Mouse (Mus musculus) liver, adult 2 months (tissue): ENCODE results near the gene Palmd. TPM values are rescaled to one million over a fixed set of nuclear protein-coding genes. Genes with fewer than 3 reads are reported as not detected.

Source experiments
- DNase-seq: peaks from one replicate; pipeline ENCODE4 v3.0.0-alpha.2; 2011; ENCODE audit warnings: low read depth, low spot score; ENCODE audit errors: extremely low read depth
- H3K27ac ChIP-seq: fragments of 200-500 bp; replicated peaks from 2 replicates; pipeline ENCODE4 v1.5.1; 2012; ENCODE audit warnings: low read depth, mild to moderate bottlenecking, control low read depth, inconsistent platforms, low read length; ENCODE audit not compliant: insufficient read depth
- H3K27me3 ChIP-seq: fragments of 200-500 bp; 2 replicates; pipeline ENCODE4 v1.6.1; 2012; ENCODE audit warnings: mild to moderate bottlenecking, moderate library complexity, low read length, inconsistent platforms; ENCODE audit not compliant: control insufficient read depth, insufficient read depth
- H3K36me3 ChIP-seq: fragments of 200-500 bp; 2 replicates; pipeline ENCODE4 v1.6.1; 2012; ENCODE audit warnings: low read length, inconsistent platforms; ENCODE audit not compliant: control insufficient read depth, insufficient read depth
- H3K4me1 ChIP-seq: fragments of 200-500 bp; 2 replicates; pipeline ENCODE4 v1.6.1; 2011; ENCODE audit warnings: low read length; ENCODE audit not compliant: control insufficient read depth, insufficient read depth
- H3K4me3 ChIP-seq: fragments of 200-500 bp; 2 replicates; pipeline ENCODE4 v1.5.1; 2011; ENCODE audit warnings: low read depth, mild to moderate bottlenecking, control low read depth, low read length, moderate library complexity; ENCODE audit not compliant: insufficient read depth
- H3K79me2 ChIP-seq: fragments of 200-500 bp; 2 replicates; pipeline ENCODE4 v1.6.1; 2012; ENCODE audit warnings: inconsistent platforms, mild to moderate bottlenecking, low read length, moderate library complexity; ENCODE audit not compliant: control insufficient read depth, insufficient read depth
- H3K9ac ChIP-seq: fragments of 200-500 bp; 2 replicates; pipeline ENCODE4 v1.6.1; 2012; ENCODE audit warnings: low read depth, mild to moderate bottlenecking, control low read depth, inconsistent platforms, low read length
- CTCF ChIP-seq: fragments of 200-500 bp; IDR thresholded peaks from 2 replicates; pipeline ENCODE4 v1.5.1; 2011; ENCODE audit warnings: low read depth, low read length, control low read depth
- POLR2A ChIP-seq: fragments of 200-500 bp; IDR thresholded peaks from 2 replicates; pipeline ENCODE4 v1.6.1; 2011; ENCODE audit warnings: low read length, control low read depth; ENCODE audit not compliant: insufficient read depth; ENCODE audit errors: extremely low read depth
- WGBS: fragments of 180-500 bp; shearing (Covaris S2); methylation state at CpG from one replicate; pipeline ENCODE4 v1.1.7; 2018; 5-methylcytosine and 5-hydroxymethylcytosine counted together
- polyA plus RNA-seq: library from polyadenylated mRNA; depleted of rRNA; stranded (reverse); fragments of >200 nt; gene quantifications from 2 replicates; pipeline ENCODE4 v1.2.3, GENCODE M21; 2012
- total RNA-seq: library from RNA; depleted of rRNA; stranded (reverse); fragments of >200 nt; gene quantifications from 2 replicates; pipeline ENCODE4 v1.2.3, GENCODE M21; 2014

Gene Palmd
- total and polyA plus RNA-seq, 2 experiments, result 6.9 to 16.5 TPM

DNA sequence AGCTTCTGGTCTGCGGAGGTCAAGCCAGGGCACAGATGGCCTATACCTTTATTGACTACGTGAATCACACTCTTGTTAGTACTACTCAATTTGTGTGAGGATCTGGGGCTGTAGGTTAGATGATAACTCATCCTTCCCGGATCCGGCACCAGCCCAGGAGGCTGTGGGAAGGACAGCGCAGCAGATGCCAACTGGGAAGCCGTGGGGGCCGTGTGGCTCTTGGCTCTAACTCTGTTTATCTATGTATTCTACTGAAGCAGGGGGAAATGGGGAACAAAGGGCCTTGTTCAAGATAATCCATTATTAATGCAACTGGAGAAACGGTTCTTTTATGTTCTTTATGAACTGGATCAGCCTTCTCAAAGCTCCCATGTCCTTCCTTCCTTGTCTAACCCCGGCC is 62.2 kb downstream of the Palmd start:
- DNase-seq, result no peak
- H3K36me3 ChIP-seq, result peaks cover 11% of the 10 kb centered on the region; the same call in 1 of the 2 replicates
- no peaks in the 10 kb centered on the region for H3K27me3 ChIP-seq
- H3K9ac ChIP-seq, result no peak overlapping the region
- no peak overlapping the region for H3K4me3 ChIP-seq
- H3K4me1 ChIP-seq, result peaks cover 11% of the 10 kb centered on the region
- TF ChIP-seq CTCF (no peak), POLR2A (no peak)
- H3K79me2 ChIP-seq, result no peaks in the 10 kb centered on the region
- H3K27ac ChIP-seq, result no peak overlapping the region
- 85% methylated on average over 9 of the region's 9 CpGs for WGBS

- no peaks in the 10 kb centered on the region for H3K79me2 ChIP-seq
- no peak overlapping the region for H3K9ac ChIP-seq
- H3K36me3 ChIP-seq, result peaks cover 14% of the 10 kb centered on the region; the same call in 1 of the 2 replicates
- H3K4me3 ChIP-seq, result no peak overlapping the region
- no peaks in the 10 kb centered on the region for H3K27me3 ChIP-seq
- WGBS, result 94% methylated on average over 16 of the region's 16 CpGs
- H3K27ac ChIP-seq, result no peak overlapping the region
- no peak for TF ChIP-seq CTCF
- TF ChIP-seq POLR2A, result no peak
- H3K4me1 ChIP-seq, result peaks cover 7% of the 10 kb centered on the region; the same call in 1 of the 2 replicates
- no peak for DNase-seq
Measured at GRCm38 (mm10) chr3:116905898-116906297, 62.9 kb downstream of the Palmd start.

- DNase-seq, result peak; percentile 55
- Histone ChIP-seq H3K36me3 (peaks cover 16% of the 10 kb centered on the region; the same call in 1 of the 2 replicates), H3K27me3 (no peaks in the 10 kb centered on the region), H3K9ac (no peak overlapping the region), H3K4me1 (no peaks in the 10 kb centered on the region), H3K79me2 (no peaks in the 10 kb centered on the region), H3K4me3 (no peak overlapping the region), H3K27ac (no peak overlapping the region)
- WGBS, result 29% methylated on average over 6 of the region's 6 CpGs
- TF ChIP-seq CTCF (peak; percentile 55; the same call in 1 of the 2 replicates), POLR2A (no peak)
Measured at GRCm38 (mm10) chr3:116904158-116904557, 64.6 kb downstream of the Palmd start.

GRCm38 (mm10) chr3:116892872-116893271 is 75.9 kb downstream of the Palmd start:
- H3K36me3 ChIP-seq, result peaks cover 8% of the 10 kb centered on the region; the same call in 1 of the 2 replicates
- no peaks in the 10 kb centered on the region; the same call in 1 of the 2 replicates for H3K4me1 ChIP-seq
- no peak overlapping the region for H3K9ac ChIP-seq
- TF ChIP-seq CTCF (no peak), POLR2A (no peak)
- peak overlapping the region; percentile 31; the same call in 1 of the 2 replicates for H3K4me3 ChIP-seq
- 22% methylated on average over 9 of the region's 9 CpGs for WGBS
- no peaks in the 10 kb centered on the region for H3K27me3 ChIP-seq
- peak; percentile 91 for DNase-seq
- no peaks in the 10 kb centered on the region for H3K79me2 ChIP-seq
- no peak overlapping the region for H3K27ac ChIP-seq

GRCm38 (mm10) chr3:116892206-116892563 is 76.6 kb downstream of the Palmd start:
- no peak for TF ChIP-seq POLR2A
- no peak for TF ChIP-seq CTCF
- H3K9ac ChIP-seq, result no peak overlapping the region
- DNase-seq, result no peak
- no peaks in the 10 kb centered on the region for H3K79me2 ChIP-seq
- H3K4me3 ChIP-seq, result no peak overlapping the region
- H3K27ac ChIP-seq, result no peak overlapping the region
- H3K27me3 ChIP-seq, result no peaks in the 10 kb centered on the region
- H3K4me1 ChIP-seq, result no peaks in the 10 kb centered on the region; the same call in 1 of the 2 replicates
- H3K36me3 ChIP-seq, result peaks cover 9% of the 10 kb centered on the region
- WGBS, result 95% methylated on average over 6 of the region's 6 CpGs

DNA sequence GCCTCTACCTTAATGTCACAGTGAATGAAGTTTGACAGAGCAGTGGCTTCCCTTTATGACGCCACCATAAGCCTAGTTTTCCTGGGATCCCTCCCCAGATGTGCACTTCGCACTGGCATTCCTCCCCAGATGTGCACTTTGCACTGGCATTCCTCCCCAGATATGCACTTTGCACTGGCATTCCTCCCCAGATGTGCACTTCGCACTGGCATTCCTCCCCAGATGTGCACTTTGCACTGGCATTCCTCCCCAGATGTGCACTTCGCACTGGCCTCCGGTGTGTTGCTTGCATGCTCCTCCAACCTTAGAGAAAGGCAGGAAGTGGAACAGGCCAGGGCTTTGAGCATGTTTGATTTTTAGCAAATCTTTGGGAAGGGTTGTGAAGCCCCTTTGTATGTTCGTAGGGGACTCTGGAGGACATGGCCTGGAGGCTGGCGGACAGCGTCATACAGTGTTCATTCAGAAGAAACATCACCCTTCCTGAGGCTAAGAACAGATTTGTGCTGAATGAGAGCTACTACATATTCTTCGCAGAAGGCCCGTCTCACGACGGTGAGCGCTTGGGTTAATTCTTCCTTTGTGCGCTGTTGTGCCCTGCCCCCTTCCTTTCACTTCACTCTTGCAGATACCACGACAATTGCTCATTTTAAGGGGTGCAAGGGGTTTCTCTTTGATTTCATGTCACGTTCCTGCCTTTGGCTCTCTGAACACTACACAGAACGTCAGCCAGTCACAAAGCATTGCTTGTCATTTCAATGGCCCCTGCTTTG is 77.2 kb downstream of the Palmd start:
- TF ChIP-seq CTCF (no peak), POLR2A (no peak)
- H3K27ac ChIP-seq, result no peak overlapping the region
- no peaks in the 10 kb centered on the region; the same call in 1 of the 2 replicates for H3K4me1 ChIP-seq
- no peak overlapping the region for H3K9ac ChIP-seq
- no peak overlapping the region for H3K4me3 ChIP-seq
- WGBS, result 96% methylated on average over 17 of the region's 17 CpGs
- no peak for DNase-seq
- H3K27me3 ChIP-seq, result no peaks in the 10 kb centered on the region
- H3K79me2 ChIP-seq, result no peaks in the 10 kb centered on the region
- peaks cover 10% of the 10 kb centered on the region for H3K36me3 ChIP-seq
